Mouse (Mus musculus) G1E-ER4 (cell line): ENCODE results near the gene E2f2. TPM values are rescaled to one million over a fixed set of nuclear protein-coding genes. Genes with fewer than 3 reads are reported as not detected.

Experiments
- GATA1 ChIP-seq: IDR thresholded peaks from one replicate; pipeline ENCODE4 v1.8.0; 2012; ENCODE audit warnings: low read length, inconsistent platforms
- polyA plus RNA-seq: library from polyadenylated mRNA; stranded (reverse); fragments of >175 nt; gene quantifications from 2 replicates; pipeline ENCODE4 v1.2.3, GENCODE M21; 2012

Gene E2f2
- polyA plus RNA-seq, 1 experiment: 49.6 TPM

GRCm38 (mm10) chr4:136239622-136240021 lies 67.4 kb downstream of the E2f2 start:
- no peak for TF ChIP-seq GATA1

GRCm38 (mm10) chr4:136240123-136240522 lies 67.9 kb downstream of the E2f2 start:
- TF ChIP-seq GATA1: no peak

DNA sequence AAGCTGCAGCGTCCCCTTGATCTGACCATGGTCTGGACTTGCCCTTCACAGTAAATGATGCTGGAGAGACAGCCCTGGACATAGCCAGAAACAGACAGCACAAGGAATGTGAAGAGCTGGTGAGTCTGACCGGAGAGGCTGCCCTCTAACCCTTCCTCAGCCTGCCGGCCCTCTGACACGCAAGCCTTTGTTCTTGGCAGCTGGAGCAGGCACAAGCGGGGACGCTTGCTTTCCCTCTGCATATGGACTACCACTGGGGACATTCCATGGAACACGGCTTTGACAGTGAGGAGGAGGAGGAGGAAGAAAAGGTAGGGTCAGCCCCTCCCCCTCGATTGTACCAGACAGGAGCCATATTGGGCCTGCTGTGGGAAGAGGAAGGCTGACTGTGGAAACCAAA lies 68.8 kb downstream of the E2f2 start:
- TF ChIP-seq GATA1: no peak

- no peak for TF ChIP-seq GATA1
These were observed 70.0 kb downstream of the E2f2 start for GRCm38 (mm10) chr4:136242065-136242703.

DNA sequence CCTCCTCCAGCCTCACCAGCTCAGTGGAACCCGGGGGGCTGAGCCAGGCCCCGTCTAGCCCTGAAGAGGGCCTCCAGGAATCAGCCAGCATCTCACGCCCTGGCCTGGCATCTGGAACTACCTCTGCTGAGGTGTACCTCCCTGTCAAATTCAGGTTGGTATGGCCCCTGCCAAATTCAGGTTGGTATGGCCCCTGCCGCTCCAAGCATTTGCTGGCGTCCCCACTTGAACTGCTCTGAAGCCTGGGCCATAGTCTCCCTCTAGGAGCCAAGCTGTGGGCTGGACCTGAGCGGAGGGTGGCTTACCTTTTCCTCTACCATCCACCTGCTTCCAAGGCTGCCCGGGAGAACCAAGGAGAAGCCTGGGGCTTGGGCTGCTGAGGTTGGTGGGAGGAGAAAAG lies 70.5 kb downstream of the E2f2 start:
- TF ChIP-seq GATA1: no peak

- no peak for TF ChIP-seq GATA1
These were observed 72.0 kb downstream of the E2f2 start for GRCm38 (mm10) chr4:136244208-136244607.

Other genes with a start within 250 kb of the E2f2 start
- gene Hmgcl, start 225.9 kb upstream of the E2f2 start, polyA plus RNA-seq: 34.3 and 39.4 TPM in 2 replicates
- gene Gale, start 208.7 kb upstream of the E2f2 start, polyA plus RNA-seq: 25.8 and 31.1 TPM in 2 replicates
- 245 and 299 TPM in 2 replicates for gene Lypla2, start 199.8 kb upstream of the E2f2 start, polyA plus RNA-seq
- gene Pithd1, start 185.1 kb upstream of the E2f2 start, polyA plus RNA-seq: 86.7 and 109 TPM in 2 replicates
- 7.7 and 8.3 TPM in 2 replicates for gene Eloa, start 150.6 kb upstream of the E2f2 start, polyA plus RNA-seq
- 1,675 and 1,773 TPM in 2 replicates for gene Rpl11, start 119.0 kb upstream of the E2f2 start, polyA plus RNA-seq
- gene Id3, start 28.9 kb upstream of the E2f2 start, polyA plus RNA-seq: 0.08 and 0.11 TPM in 2 replicates
- gene Asap3, start 34.0 kb downstream of the E2f2 start, polyA plus RNA-seq: 0.04 and 0.08 TPM in 2 replicates
- gene Tcea3, start 75.3 kb downstream of the E2f2 start, polyA plus RNA-seq: 0.14 and 0.36 TPM in 2 replicates
- gene Zfp46, start 112.3 kb downstream of the E2f2 start, polyA plus RNA-seq: 4.2 and 4.8 TPM in 2 replicates
- 72.6 and 107 TPM in 2 replicates for gene Hnrnpr, start 138.5 kb downstream of the E2f2 start, polyA plus RNA-seq